Mouse (Mus musculus) embryonic facial prominence, embryonic 14.5 days (tissue): Measurements from ENCODE around the gene Tmem140. TPM values are rescaled to one million over a fixed set of nuclear protein-coding genes. Genes with fewer than 3 reads are reported as not detected.

Source experiments
- ATAC-seq: fragments of 200-750 bp; cut with Nextera tagmentation; 2 replicates; pipeline ENCODE4 v1.8.0; 2017; ENCODE audit warnings: low read depth, moderate number of reproducible peaks, moderate TSS enrichment
- DNase-seq: peaks from one replicate; pipeline ENCODE4 v3.0.0-alpha.2; 2015; ENCODE audit warnings: low spot score
- H3K27ac ChIP-seq: fragments of 300-500 bp; sonication (generic); replicated peaks from 2 replicates; pipeline ENCODE4 v1.5.1; 2014; ENCODE audit warnings: low read depth, mild to moderate bottlenecking, low read length, moderate library complexity
- H3K27me3 ChIP-seq: fragments of 300-500 bp; sonication (generic); replicated peaks from 2 replicates; pipeline ENCODE4 v1.6.1; 2014; ENCODE audit warnings: low read length; ENCODE audit not compliant: control insufficient read depth, insufficient read depth
- H3K36me3 ChIP-seq: fragments of 300-500 bp; sonication (generic); 2 replicates; pipeline ENCODE4 v1.6.1; 2014; ENCODE audit warnings: low read length, mixed read lengths; ENCODE audit not compliant: control insufficient read depth, insufficient read depth
- H3K4me1 ChIP-seq: fragments of 300-500 bp; sonication (generic); 2 replicates; pipeline ENCODE4 v1.6.1; 2014; ENCODE audit warnings: antibody characterized with exemption, low read length; ENCODE audit not compliant: control insufficient read depth, insufficient read depth
- H3K4me2 ChIP-seq: fragments of 300-500 bp; sonication (generic); 2 replicates; pipeline ENCODE4 v1.6.1; 2014; ENCODE audit warnings: low read depth, mild to moderate bottlenecking, low read length, moderate library complexity, mixed read lengths
- H3K4me3 ChIP-seq: fragments of 300-500 bp; sonication (generic); 2 replicates; pipeline ENCODE4 v1.5.1; 2014; ENCODE audit warnings: low read depth, mild to moderate bottlenecking, low read length
- H3K9ac ChIP-seq: fragments of 300-500 bp; sonication (generic); 2 replicates; pipeline ENCODE4 v1.6.1; 2014; ENCODE audit warnings: low read depth, mild to moderate bottlenecking, low read length, moderate library complexity, mixed read lengths
- H3K9me3 ChIP-seq: fragments of 300-500 bp; sonication (generic); 2 replicates; pipeline ENCODE4 v1.6.1; 2016; ENCODE audit warnings: low read length; ENCODE audit not compliant: control insufficient read depth
- WGBS: fragments of 180-500 bp; shearing (Covaris S2); extraction: QIAGEN DNeasy Blood & Tissue Kit; methylation state at CpG from one replicate; pipeline ENCODE4 v1.1.7; 2014; 5-methylcytosine and 5-hydroxymethylcytosine counted together
- polyA plus RNA-seq: library from polyadenylated mRNA; unstranded; fragments of >200 nt; fragmentation: Nextera tagmentation; extraction: Ambion mirVana; gene quantifications from 2 replicates; pipeline ENCODE4 v1.2.1, GENCODE M21; 2014

The Tmem140 gene
- polyA plus RNA-seq, 1 experiment from 2014 or later, result 2.4 TPM

GRCm38 (mm10) chr6:34879911-34880475 lies 17.0 kb downstream of the Tmem140 start:
- no peak overlapping the region for H3K4me2 ChIP-seq
- H3K36me3 ChIP-seq, result peaks cover 32% of the 10 kb centered on the region
- 61% methylated on average over 6 of the region's 6 CpGs for WGBS
- H3K4me3 ChIP-seq, result no peak overlapping the region
- no peak for ATAC-seq
- no peaks in the 10 kb centered on the region for H3K27me3 ChIP-seq
- no peak overlapping the region for H3K9ac ChIP-seq
- DNase-seq, result no peak
- H3K27ac ChIP-seq, result no peak overlapping the region
- no peaks in the 10 kb centered on the region for H3K9me3 ChIP-seq
- peaks cover 15% of the 10 kb centered on the region for H3K4me1 ChIP-seq

GRCm38 (mm10) chr6:34884724-34885123 lies 21.8 kb downstream of the Tmem140 start:
- DNase-seq (no peak), ATAC-seq (no peak)
- WGBS, result 79% methylated on average over 7 of the region's 7 CpGs
- no peaks in the 10 kb centered on the region for H3K27me3 ChIP-seq
- H3K9ac ChIP-seq, result no peak overlapping the region
- no peak overlapping the region for H3K27ac ChIP-seq
- H3K9me3 ChIP-seq, result no peaks in the 10 kb centered on the region
- H3K4me3 ChIP-seq, result no peak overlapping the region
- H3K36me3 ChIP-seq, result peaks cover 55% of the 10 kb centered on the region
- no peaks in the 10 kb centered on the region; the same call in 1 of the 2 replicates for H3K4me1 ChIP-seq
- no peak overlapping the region for H3K4me2 ChIP-seq

GRCm38 (mm10) chr6:34887131-34887850 lies 24.3 kb downstream of the Tmem140 start:
- Histone ChIP-seq H3K9ac (peak overlapping the region; percentile 22; the same call in 1 of the 2 replicates), H3K27ac (no peak overlapping the region; the same call in 1 of the 2 replicates), H3K27me3 (no peaks in the 10 kb centered on the region), H3K4me2 (no peak overlapping the region), H3K4me3 (no peak overlapping the region), H3K4me1 (no peaks in the 10 kb centered on the region; the same call in 1 of the 2 replicates), H3K9me3 (no peaks in the 10 kb centered on the region), H3K36me3 (peaks cover 67% of the 10 kb centered on the region)
- peak; percentile 81 for DNase-seq
- peak; percentile 81 for ATAC-seq
- 52% methylated on average over 6 of the region's 6 CpGs for WGBS

GRCm38 (mm10) chr6:34889185-34889584 lies 26.2 kb downstream of the Tmem140 start:
- DNase-seq (no peak), ATAC-seq (no peak)
- H3K27me3 ChIP-seq, result no peaks in the 10 kb centered on the region
- 46% methylated on average over 4 of the region's 4 CpGs for WGBS
- no peak overlapping the region for H3K4me3 ChIP-seq
- no peak overlapping the region for H3K4me2 ChIP-seq
- no peaks in the 10 kb centered on the region for H3K9me3 ChIP-seq
- H3K9ac ChIP-seq, result 0 out of 2 replicates have a peak overlapping the region, but pooled peaks have one; percentile 15
- H3K36me3 ChIP-seq, result peaks cover 76% of the 10 kb centered on the region
- no peaks in the 10 kb centered on the region; the same call in 1 of the 2 replicates for H3K4me1 ChIP-seq
- no peak overlapping the region for H3K27ac ChIP-seq

GRCm38 (mm10) chr6:34895569-34895968 lies 32.6 kb downstream of the Tmem140 start:
- H3K9me3 ChIP-seq, result no peaks in the 10 kb centered on the region
- WGBS, result 87% methylated on average over 7 of the region's 7 CpGs
- no peak overlapping the region for H3K9ac ChIP-seq
- H3K27me3 ChIP-seq, result no peaks in the 10 kb centered on the region
- H3K4me3 ChIP-seq, result no peak overlapping the region
- no peak overlapping the region for H3K4me2 ChIP-seq
- H3K27ac ChIP-seq, result no peak overlapping the region
- H3K36me3 ChIP-seq, result peaks cover 80% of the 10 kb centered on the region
- DNase-seq (no peak), ATAC-seq (peak; percentile 41)
- no peaks in the 10 kb centered on the region for H3K4me1 ChIP-seq

GRCm38 (mm10) chr6:34896168-34896780 lies 33.3 kb downstream of the Tmem140 start:
- ATAC-seq (no peak), DNase-seq (no peak)
- no peak overlapping the region for H3K4me3 ChIP-seq
- no peaks in the 10 kb centered on the region for H3K27me3 ChIP-seq
- H3K9ac ChIP-seq, result no peak overlapping the region
- H3K4me1 ChIP-seq, result no peaks in the 10 kb centered on the region
- H3K36me3 ChIP-seq, result peaks cover 79% of the 10 kb centered on the region
- 63% methylated on average over 16 of the region's 16 CpGs for WGBS
- H3K4me2 ChIP-seq, result no peak overlapping the region
- no peaks in the 10 kb centered on the region for H3K9me3 ChIP-seq
- H3K27ac ChIP-seq, result no peak overlapping the region

GRCm38 (mm10) chr6:34899127-34899526 lies 36.2 kb downstream of the Tmem140 start:
- H3K4me1 ChIP-seq, result no peaks in the 10 kb centered on the region
- no peak for ATAC-seq
- H3K4me2 ChIP-seq, result no peak overlapping the region
- H3K36me3 ChIP-seq, result peaks cover 74% of the 10 kb centered on the region
- H3K4me3 ChIP-seq, result no peak overlapping the region
- WGBS, result 92% methylated on average over 2 of the region's 2 CpGs
- no peak overlapping the region for H3K9ac ChIP-seq
- no peak overlapping the region for H3K27ac ChIP-seq
- H3K27me3 ChIP-seq, result no peaks in the 10 kb centered on the region
- no peak for DNase-seq
- no peaks in the 10 kb centered on the region for H3K9me3 ChIP-seq

GRCm38 (mm10) chr6:34900990-34901389 lies 38.0 kb downstream of the Tmem140 start:
- Histone ChIP-seq H3K4me2 (no peak overlapping the region), H3K4me1 (no peaks in the 10 kb centered on the region), H3K27ac (no peak overlapping the region), H3K9me3 (no peaks in the 10 kb centered on the region), H3K9ac (no peak overlapping the region), H3K27me3 (no peaks in the 10 kb centered on the region), H3K36me3 (peaks cover 75% of the 10 kb centered on the region), H3K4me3 (no peak overlapping the region)
- DNase-seq (no peak), ATAC-seq (peak; percentile 30; the same call in 1 of the 2 replicates)
- 78% methylated on average over 2 of the region's 2 CpGs for WGBS
